Comparison of ENCODE assay signal across 8 mouse cellular contexts in the genomic region with DNA sequence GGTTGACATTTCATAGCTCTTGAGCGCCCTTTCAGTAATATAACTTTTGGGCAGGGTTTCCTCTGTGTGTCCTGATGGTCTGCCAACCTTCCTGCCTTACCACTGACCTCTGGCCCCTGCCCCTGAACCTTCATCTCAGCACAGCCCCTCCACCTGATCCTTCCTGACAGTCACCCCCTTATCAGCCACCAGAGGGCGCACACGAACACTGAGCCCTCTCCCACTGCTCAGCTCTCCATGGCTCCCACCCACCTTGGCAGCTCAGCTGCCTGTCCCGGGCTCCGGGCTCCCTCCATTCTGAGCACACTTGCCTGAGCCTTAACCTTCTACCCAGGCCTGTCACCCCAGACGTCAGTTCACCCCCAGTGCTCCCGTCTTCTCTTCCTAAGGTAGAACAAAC. TPM values are rescaled to one million over a fixed set of nuclear protein-coding genes. Genes with fewer than 3 reads are reported as not detected.
DNase-seq lines count a peak whose midpoint lies in the region; ATAC-seq and TF ChIP-seq lines count a peak whose summit lies in the region.

No protein-coding gene starts in this region.

- WGBS in intestine, embryonic 16.5 days, result 3% methylated on average over 7 of the region's 7 CpGs
- 3% methylated on average over 7 of the region's 7 CpGs for WGBS in stomach, postnatal 0 days

- ATAC-seq in intestine, embryonic 16.5 days, result 0 out of 2 replicates have a peak, but pooled peaks have one; percentile 6
- peak; percentile 5; the same call in 1 of the 2 replicates for ATAC-seq in stomach, postnatal 0 days (ENCODE audit: low FRiP score, low TSS enrichment)

- peaks cover 7% of the 10 kb centered on the region; the same call in 1 of the 2 replicates for H3K27me3 ChIP-seq in intestine, embryonic 16.5 days (replicated peaks; ENCODE audit: control insufficient read depth, insufficient read depth, low read length)
- no peaks in the 10 kb centered on the region for H3K27me3 ChIP-seq in stomach, postnatal 0 days (ENCODE audit: control insufficient read depth, insufficient read depth, low read length)

- TF ChIP-seq CTCF in stomach, postnatal 0 days (IDR thresholded peaks at IDR 0.05; ENCODE audit: low read depth), result peak; percentile 91

- peaks cover 23% of the 10 kb centered on the region for H3K4me1 ChIP-seq in intestine, embryonic 16.5 days (ENCODE audit: control insufficient read depth, insufficient read depth, low read length)
- peaks cover 7% of the 10 kb centered on the region; the same call in 1 of the 2 replicates for H3K4me1 ChIP-seq in stomach, postnatal 0 days (replicated peaks; ENCODE audit: control insufficient read depth, insufficient read depth)

- no peaks in the 10 kb centered on the region for H3K9me3 ChIP-seq in intestine, embryonic 16.5 days (ENCODE audit: control insufficient read depth, low read length)
- H3K9me3 ChIP-seq in stomach, postnatal 0 days (ENCODE audit: control insufficient read depth, low read length), result no peaks in the 10 kb centered on the region

- H3K9ac ChIP-seq in intestine, embryonic 16.5 days (ENCODE audit: low read depth, low read length), result peak overlapping the region; percentile 73
- 0 out of 2 replicates have a peak overlapping the region, but pooled peaks have one; percentile 4 for H3K9ac ChIP-seq in stomach, postnatal 0 days (ENCODE audit: low read length)

- H3K36me3 ChIP-seq in intestine, embryonic 16.5 days (ENCODE audit: control insufficient read depth, insufficient read depth, low read length), result no peaks in the 10 kb centered on the region
- H3K36me3 ChIP-seq in stomach, postnatal 0 days (ENCODE audit: control insufficient read depth, insufficient read depth, low read length), result no peaks in the 10 kb centered on the region

- peak overlapping the region; percentile 55 for H3K4me3 ChIP-seq in intestine, embryonic 16.5 days (ENCODE audit: low read length)
- peak overlapping the region; percentile 45 for H3K4me3 ChIP-seq in stomach, postnatal 0 days (ENCODE audit: low read depth, low read length)

- DNase-seq in adrenal gland, adult 18-20 months (ENCODE audit: low spot score in 2 of 2), result peak; percentile 57 to 68
- DNase-seq in adrenal gland, adult 8-10 months, result no peak
- DNase-seq in right cerebral cortex, adult 18-20 months, result peak; percentile 57
- no peak for DNase-seq in right cerebral cortex, postnatal 36 days (ENCODE audit: low spot score in 2 of 2)
- DNase-seq in embryo, embryonic 11 days, result peak; percentile 77
- DNase-seq in lung, postnatal 14 days, result peak; percentile 75
- DNase-seq in stomach, postnatal 0 days (ENCODE audit: low spot score), result peak; percentile 80

- peak overlapping the region; percentile 86 for H3K27ac ChIP-seq in intestine, embryonic 16.5 days (ENCODE audit: low read length)
- peak overlapping the region; percentile 94 for H3K27ac ChIP-seq in stomach, postnatal 0 days (replicated peaks)

- H3K4me2 ChIP-seq in intestine, embryonic 16.5 days (ENCODE audit: low read depth, low read length), result peak overlapping the region; percentile 61
- peak overlapping the region; percentile 54 for H3K4me2 ChIP-seq in stomach, postnatal 0 days (replicated peaks; ENCODE audit: low read depth)

- TF ChIP-seq EP300 in stomach, postnatal 0 days (optimal IDR thresholded peaks at IDR 0.05), result no peak

RNA-seq across cellular contexts. Expression of gene Tjp3, which starts 2.1 kb away (rescaled TPM):
- total RNA-seq in adrenal gland, adult 18-20 months (2021), result 1 to 10 TPM; 1.1 to 1.6 TPM
- total RNA-seq in adrenal gland, adult 8-10 months (2022), result under 1 TPM; 0.22 to 0.81 (median 0.29) TPM
- polyA plus RNA-seq in intestine, embryonic 16.5 days (2015; fragmentation: Nextera tagmentation; extraction: Ambion mirVana), result 53.2 and 56.6 TPM in 2 replicates
- 42.5 and 46.0 TPM in 2 replicates for polyA plus RNA-seq in stomach, postnatal 0 days (2015; fragmentation: Nextera tagmentation; extraction: Ambion mirVana)

RNA-seq across cellular contexts. Expression of gene Pip5k1c, which starts 3.5 kb away (rescaled TPM):
- total RNA-seq in adrenal gland, adult 18-20 months (2021), result 10 to 100 TPM; 37.6 to 40.4 TPM
- 10 to 100 TPM; 42.6 to 61.1 (median 53.3) TPM for total RNA-seq in adrenal gland, adult 8-10 months (2022)
- polyA plus RNA-seq in intestine, embryonic 16.5 days (2015; fragmentation: Nextera tagmentation; extraction: Ambion mirVana), result 35.4 and 40.5 TPM in 2 replicates
- 19.1 and 21.1 TPM in 2 replicates for polyA plus RNA-seq in stomach, postnatal 0 days (2015; fragmentation: Nextera tagmentation; extraction: Ambion mirVana)

RNA-seq across cellular contexts. Expression of gene Apba3, which starts 22.5 kb away (rescaled TPM):
- total RNA-seq in adrenal gland, adult 18-20 months (2021), result 100 to 1,000 TPM; 104 to 123 TPM
- 10 to 100 TPM; 61.9 to 72.3 (median 66.4) TPM for total RNA-seq in adrenal gland, adult 8-10 months (2022)
- polyA plus RNA-seq in intestine, embryonic 16.5 days (2015; fragmentation: Nextera tagmentation; extraction: Ambion mirVana), result 72.2 and 83.1 TPM in 2 replicates
- 30.5 and 34.6 TPM in 2 replicates for polyA plus RNA-seq in stomach, postnatal 0 days (2015; fragmentation: Nextera tagmentation; extraction: Ambion mirVana)

RNA-seq across cellular contexts. Expression of gene Mrpl54, which starts 22.5 kb away (rescaled TPM):
- 100 to 1,000 TPM; 105 to 111 TPM for total RNA-seq in adrenal gland, adult 18-20 months (2021)
- total RNA-seq in adrenal gland, adult 8-10 months (2022), result 100 to 1,000 TPM; 100 to 139 (median 113) TPM
- polyA plus RNA-seq in intestine, embryonic 16.5 days (2015; fragmentation: Nextera tagmentation; extraction: Ambion mirVana), result 240 and 249 TPM in 2 replicates
- 210 and 215 TPM in 2 replicates for polyA plus RNA-seq in stomach, postnatal 0 days (2015; fragmentation: Nextera tagmentation; extraction: Ambion mirVana)

RNA-seq across cellular contexts. Expression of gene Cactin, which starts 31.6 kb away (rescaled TPM):
- total RNA-seq in adrenal gland, adult 18-20 months (2021), result 10 to 100 TPM; 34.3 to 40.9 TPM
- total RNA-seq in adrenal gland, adult 8-10 months (2022), result 10 to 100 TPM; 37.7 to 47.5 (median 42.5) TPM
- 28.7 and 29.0 TPM in 2 replicates for polyA plus RNA-seq in intestine, embryonic 16.5 days (2015; fragmentation: Nextera tagmentation; extraction: Ambion mirVana)
- polyA plus RNA-seq in stomach, postnatal 0 days (2015; fragmentation: Nextera tagmentation; extraction: Ambion mirVana), result 16.2 and 16.6 TPM in 2 replicates

Comparison
In these comparisons a context has a peak if more than half of its experiments do, and no peak if none do; other contexts are left out.
1. DNase-seq: peak in adrenal gland, adult 18-20 months (2 of 2), right cerebral cortex, adult 18-20 months (single experiment), embryo, embryonic 11 days (single experiment), lung, postnatal 14 days (single experiment) and stomach, postnatal 0 days (single experiment); none in adrenal gland, adult 8-10 months (single experiment) and right cerebral cortex, postnatal 36 days (0 of 2).